Mouse (Mus musculus) C2C12 (cell line): ENCODE results near the gene 4921504E06Rik.

Source experiments
- CEBPB ChIP-seq: IDR thresholded peaks from one replicate; pipeline ENCODE4 v1.6.1; 2011; ENCODE audit warnings: low read depth, mild to moderate bottlenecking, control low read depth, moderate library complexity
- CTCF ChIP-seq: IDR thresholded peaks from one replicate; pipeline ENCODE4 v1.5.1; 2011; ENCODE audit not compliant: control insufficient read depth, insufficient read depth, insufficient read length
- MAX ChIP-seq: IDR thresholded peaks from one replicate; pipeline ENCODE4 v1.6.1; 2011; ENCODE audit warnings: mild to moderate bottlenecking, control low read depth
- MYOD1 ChIP-seq: IDR thresholded peaks from one replicate; pipeline ENCODE4 v1.6.1; 2011; ENCODE audit warnings: low read depth; ENCODE audit not compliant: control insufficient read depth, insufficient read length
- USF1 ChIP-seq: IDR thresholded peaks from one replicate; pipeline ENCODE4 v1.6.1; 2011; ENCODE audit warnings: low read depth, mild to moderate bottlenecking, control low read depth, moderate library complexity

DNA sequence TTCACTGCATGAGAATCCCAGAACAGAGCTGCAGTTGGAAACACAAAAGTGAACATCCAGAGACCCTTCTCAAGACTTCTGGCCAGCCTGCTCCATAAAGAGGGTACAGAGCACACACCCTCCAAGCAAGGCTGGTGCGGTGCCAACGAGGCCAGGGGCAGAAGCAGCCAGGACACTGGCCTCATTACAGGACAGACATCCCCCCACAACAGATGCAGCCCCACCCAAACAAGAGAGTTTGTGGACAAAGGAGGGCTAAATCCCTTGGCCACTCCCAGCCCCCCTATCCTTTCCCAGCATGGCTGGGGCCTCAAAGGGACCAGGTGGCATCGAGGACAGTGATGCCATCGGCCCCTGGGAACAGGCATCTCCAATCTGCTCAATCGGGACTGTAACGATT, 130.6 kb downstream of the 4921504E06Rik start:
- no peak for TF ChIP-seq CTCF
- no peak for TF ChIP-seq CEBPB
- no peak for TF ChIP-seq MAX
- no peak for TF ChIP-seq USF1
- TF ChIP-seq MYOD1 = no peak
